Mouse (Mus musculus) embryonic facial prominence, embryonic 13.5 days (tissue): ENCODE measurements around the gene Slc26a10. TPM values are rescaled to one million over a fixed set of nuclear protein-coding genes. Genes with fewer than 3 reads are reported as not detected.
"Not testable (repeated sequence)": the region's sequence is repeated elsewhere in the genome, so short reads cannot be mapped to it uniquely, and the experiment has no call there.

Experiments
- ATAC-seq: fragments of 200-750 bp; cut with Nextera tagmentation; 2 replicates; pipeline ENCODE4 v1.8.0; 2017; ENCODE audit warnings: low read depth; ENCODE audit not compliant: insufficient number of reproducible peaks, insufficient read depth, low FRiP score, low TSS enrichment
- H3K27ac ChIP-seq: fragments of 300-500 bp; sonication (generic); 2 replicates; pipeline ENCODE4 v1.5.1; 2015; ENCODE audit warnings: moderate library complexity, mild to moderate bottlenecking, inconsistent platforms
- H3K27me3 ChIP-seq: fragments of 300-500 bp; sonication (generic); 2 replicates; pipeline ENCODE4 v1.6.1; 2015; ENCODE audit warnings: mild to moderate bottlenecking, inconsistent platforms
- H3K36me3 ChIP-seq: fragments of 300-500 bp; sonication (generic); 2 replicates; pipeline ENCODE4 v1.6.1; 2015; ENCODE audit warnings: mild to moderate bottlenecking, inconsistent platforms
- H3K4me1 ChIP-seq: fragments of 300-500 bp; sonication (generic); 2 replicates; pipeline ENCODE4 v1.6.1; 2015; ENCODE audit warnings: inconsistent platforms
- H3K4me2 ChIP-seq: fragments of 300-500 bp; sonication (generic); 2 replicates; pipeline ENCODE4 v1.6.1; 2015; ENCODE audit warnings: moderate library complexity, mild to moderate bottlenecking, inconsistent platforms
- H3K4me3 ChIP-seq: fragments of 300-500 bp; sonication (generic); 2 replicates; pipeline ENCODE4 v1.5.1; 2015; ENCODE audit warnings: mild to moderate bottlenecking, inconsistent platforms
- H3K9ac ChIP-seq: fragments of 300-500 bp; sonication (generic); 2 replicates; pipeline ENCODE4 v1.6.1; 2015; ENCODE audit warnings: mild to moderate bottlenecking, inconsistent platforms
- H3K9me3 ChIP-seq: fragments of 300-500 bp; sonication (generic); 2 replicates; pipeline ENCODE4 v1.6.1; 2016; ENCODE audit warnings: inconsistent platforms
- WGBS: fragments of 180-500 bp; shearing (Covaris S2); methylation state at CpG from one replicate; pipeline ENCODE4 v1.1.7; 2015; ENCODE audit warnings: mixed read lengths; 5-methylcytosine and 5-hydroxymethylcytosine counted together
- polyA plus RNA-seq: library from polyadenylated mRNA; unstranded; fragments of >200 nt; fragmentation: Nextera tagmentation; extraction: Ambion mirVana; gene quantifications from 2 replicates; pipeline ENCODE4 v1.2.1, GENCODE M21; 2015

Gene Slc26a10
- polyA plus RNA-seq, 1 experiment from 2014 or later, result 2.0 TPM

DNA sequence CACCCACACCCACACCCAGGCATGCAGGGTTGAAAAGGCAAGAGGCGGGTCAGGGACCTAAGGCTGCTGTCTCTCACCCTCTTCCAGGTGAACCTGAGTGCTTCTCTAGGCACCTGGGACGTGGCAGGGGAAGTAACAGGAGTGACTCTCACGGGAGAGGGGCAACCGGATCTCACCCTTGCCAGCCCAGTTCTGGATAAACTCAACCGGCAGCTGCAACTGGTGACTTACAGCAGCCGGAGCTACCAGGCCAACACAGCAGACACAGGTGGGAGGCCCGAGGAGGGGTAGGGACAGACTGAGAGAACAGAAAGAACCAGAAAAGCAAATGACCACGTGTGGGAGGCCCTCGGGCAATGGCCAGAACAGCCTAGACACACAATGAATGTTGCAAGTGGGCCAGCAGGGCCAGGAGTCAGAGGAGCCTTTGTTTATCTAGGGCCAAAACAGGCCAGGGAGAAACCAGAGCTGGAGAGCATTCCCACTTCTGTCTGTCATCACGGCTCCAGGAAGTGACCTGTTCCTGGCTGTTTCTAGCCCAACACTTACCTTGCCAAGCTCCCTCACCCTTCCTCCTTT lies 12.7 kb downstream of the Slc26a10 start:
- Histone ChIP-seq H3K27me3 (peaks cover 92% of the 10 kb centered on the region), H3K4me3 (no peak overlapping the region), H3K9me3 (no peaks in the 10 kb centered on the region), H3K36me3 (no peaks in the 10 kb centered on the region), H3K4me1 (peaks cover 40% of the 10 kb centered on the region), H3K9ac (no peak overlapping the region), H3K4me2 (no peak overlapping the region), H3K27ac (no peak overlapping the region)
- ATAC-seq, result no peak
- WGBS, result 22% methylated on average over 10 of the region's 10 CpGs

DNA sequence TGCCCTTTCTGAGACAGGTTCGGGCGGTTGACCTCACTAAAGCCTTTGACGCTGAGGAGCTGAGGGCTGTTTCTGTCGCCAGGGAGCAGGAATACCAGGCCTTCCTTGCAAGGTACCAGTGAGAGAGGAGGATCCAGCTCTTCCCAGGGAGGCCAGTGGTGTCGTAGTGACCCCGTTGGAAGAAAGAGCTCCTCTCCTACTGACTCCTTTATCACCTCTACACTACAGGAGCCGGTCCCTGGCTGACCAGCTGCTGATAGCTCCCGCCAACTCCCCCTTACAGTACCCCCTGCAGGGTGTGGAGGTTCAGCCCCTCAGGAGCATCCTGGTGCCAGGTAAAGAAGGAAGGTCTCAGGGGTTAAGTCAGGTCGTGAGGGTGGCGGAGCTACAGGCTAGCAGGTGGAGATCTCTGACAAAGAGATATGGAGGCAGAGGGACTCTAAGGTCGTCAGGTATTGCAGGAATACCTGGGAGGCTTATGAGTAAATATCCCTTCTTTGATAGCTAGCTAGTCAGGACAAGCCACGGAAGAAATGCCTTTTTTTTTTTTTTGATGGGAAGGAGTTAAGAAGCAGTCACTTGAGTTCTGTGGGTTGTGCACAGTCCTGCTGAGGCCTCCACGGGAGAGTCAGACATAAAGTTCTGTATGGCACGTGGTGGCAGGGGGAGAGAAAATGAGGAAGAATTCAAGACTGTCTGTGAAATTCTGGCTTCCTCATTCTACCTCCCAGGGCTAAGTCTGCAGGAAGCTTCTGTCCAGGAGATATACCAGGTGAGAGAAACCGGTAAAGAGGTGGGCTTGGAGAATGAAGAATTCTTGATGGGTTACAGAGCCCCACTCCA lies 13.5 kb downstream of the Slc26a10 start:
- H3K4me2 ChIP-seq, result peak overlapping the region; percentile 100

GRCm38 (mm10) chr10:127166404-127166715 lies 14.1 kb downstream of the Slc26a10 start:
- no peak overlapping the region for H3K27ac ChIP-seq
- peak overlapping the region; percentile 64 for H3K4me3 ChIP-seq
- no peaks in the 10 kb centered on the region for H3K9me3 ChIP-seq
- WGBS, result 3% methylated on average over 11 of the region's 11 CpGs
- no peak for ATAC-seq
- peaks cover 83% of the 10 kb centered on the region for H3K27me3 ChIP-seq
- peaks cover 40% of the 10 kb centered on the region for H3K4me1 ChIP-seq
- H3K36me3 ChIP-seq, result no peaks in the 10 kb centered on the region
- peak overlapping the region; percentile 100 for H3K4me2 ChIP-seq
- peak overlapping the region; percentile 79; the same call in 1 of the 2 replicates for H3K9ac ChIP-seq

More for the DNA sequence above, 13.5 kb downstream of the Slc26a10 start:
- no peaks in the 10 kb centered on the region for H3K36me3 ChIP-seq
- H3K4me3 ChIP-seq, result peak overlapping the region; percentile 64
- no peak for ATAC-seq
- no peaks in the 10 kb centered on the region for H3K9me3 ChIP-seq
- WGBS, result 25% methylated on average over 15 of the region's 15 CpGs
- H3K9ac ChIP-seq, result no peak overlapping the region
- no peak overlapping the region for H3K27ac ChIP-seq
- H3K4me1 ChIP-seq, result peaks cover 40% of the 10 kb centered on the region
- peaks cover 89% of the 10 kb centered on the region for H3K27me3 ChIP-seq

DNA sequence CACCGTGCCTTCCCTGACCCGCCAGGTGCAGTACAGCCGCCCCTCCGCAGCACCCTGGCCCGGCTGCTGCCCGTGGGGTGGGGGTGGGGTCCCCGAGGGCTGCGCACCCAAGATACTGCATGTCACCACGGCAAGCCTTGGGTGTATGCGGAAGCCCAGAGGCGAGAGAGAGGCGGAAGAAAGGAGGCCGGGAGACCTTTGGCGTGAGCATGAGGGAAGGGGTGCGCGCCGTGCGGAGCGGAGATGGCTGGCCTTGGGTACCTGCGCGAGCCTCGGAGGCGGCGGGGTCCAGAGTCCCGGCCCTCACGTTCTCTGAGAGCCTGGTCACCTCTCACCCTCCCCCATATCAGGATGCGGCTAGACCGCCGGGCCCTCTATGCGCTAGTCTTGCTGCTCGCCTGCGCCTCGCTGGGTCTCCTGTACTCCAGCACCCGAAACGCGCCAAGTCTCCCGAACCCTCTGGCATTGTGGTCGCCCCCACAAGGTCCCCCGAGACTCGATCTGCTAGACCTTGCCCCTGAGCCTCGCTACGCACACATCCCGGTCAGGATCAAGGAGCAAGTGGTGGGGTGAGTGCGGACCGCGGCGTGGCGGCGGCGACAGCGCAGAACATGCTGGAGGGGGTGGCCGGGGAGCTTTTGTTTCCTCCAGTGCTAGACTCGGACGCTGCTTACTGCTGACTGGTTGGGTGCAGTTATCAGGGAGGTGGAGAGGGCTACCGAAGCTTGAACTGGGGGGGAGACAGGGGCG lies 14.6 kb downstream of the Slc26a10 start:
- Histone ChIP-seq H3K4me3 (peak overlapping the region; percentile 64), H3K36me3 (no peaks in the 10 kb centered on the region), H3K4me2 (peak overlapping the region; percentile 100), H3K27me3 (peaks cover 77% of the 10 kb centered on the region), H3K9me3 (no peaks in the 10 kb centered on the region), H3K4me1 (peaks cover 36% of the 10 kb centered on the region), H3K9ac (peak overlapping the region; percentile 79), H3K27ac (no peak overlapping the region)
- under 1% methylated on average over 55 of the region's 56 CpGs for WGBS
- peak; percentile 26; the same call in 1 of the 2 replicates for ATAC-seq

DNA sequence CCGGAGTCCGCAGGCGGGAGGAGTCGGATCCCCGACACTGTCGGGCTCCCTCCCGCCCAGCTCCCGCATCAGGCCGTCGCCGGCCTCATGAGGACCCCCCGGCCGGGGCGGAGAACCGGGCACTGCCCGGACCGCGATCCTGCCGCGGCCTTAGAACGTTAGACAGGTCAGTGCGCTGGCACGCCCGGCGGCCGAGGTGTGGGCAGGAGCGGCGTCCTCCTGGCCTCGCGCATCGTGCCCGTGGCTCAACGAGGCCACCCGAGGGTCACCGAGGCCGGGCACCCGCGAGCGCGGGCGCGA lies 15.1 kb downstream of the Slc26a10 start:
- Histone ChIP-seq H3K27ac (no peak overlapping the region), H3K4me2 (peak overlapping the region; percentile 100), H3K4me1 (peaks cover 32% of the 10 kb centered on the region), H3K9me3 (no peaks in the 10 kb centered on the region), H3K27me3 (peaks cover 72% of the 10 kb centered on the region), H3K36me3 (no peaks in the 10 kb centered on the region), H3K9ac (peak overlapping the region; percentile 79), H3K4me3 (peak overlapping the region; percentile 64)
- under 1% methylated on average over 42 of the region's 42 CpGs for WGBS
- ATAC-seq, result peak; percentile 69

GRCm38 (mm10) chr10:127164631-127165353 lies 15.7 kb downstream of the Slc26a10 start, which contains the start of gene B4galnt1:
Gene B4galnt1, plus strand, starts transcription at chr10:127165225.
- H3K4me1 ChIP-seq, result peaks cover 27% of the 10 kb centered on the region
- WGBS, result 3% methylated on average over 49 of the region's 52 CpGs

GRCm38 (mm10) chr10:127164190-127164589 lies 16.3 kb downstream of the Slc26a10 start:
- Histone ChIP-seq H3K9ac (peak overlapping the region; percentile 79; the same call in 1 of the 2 replicates), H3K27ac (no peak overlapping the region), H3K27me3 (peaks cover 61% of the 10 kb centered on the region), H3K36me3 (no peaks in the 10 kb centered on the region), H3K9me3 (no peaks in the 10 kb centered on the region), H3K4me2 (peak overlapping the region; percentile 100; the same call in 1 of the 2 replicates), H3K4me3 (no peak overlapping the region), H3K4me1 (peaks cover 25% of the 10 kb centered on the region)
- 90% methylated on average over 4 of the region's 4 CpGs for WGBS
- no peak for ATAC-seq

More at GRCm38 (mm10) chr10:127164631-127165353, 15.7 kb downstream of the Slc26a10 start, which contains the start of gene B4galnt1:
- peak within 1 kb of the TSS; percentile 64 for H3K4me3 ChIP-seq
- no peaks in the 10 kb centered on the region for H3K9me3 ChIP-seq
- H3K36me3 ChIP-seq, result no peaks in the 10 kb centered on the region
- H3K9ac ChIP-seq, result peak within 1 kb of the TSS; percentile 79
- H3K27ac ChIP-seq, result no peak within 1 kb of the TSS
- peak within 1 kb of the TSS; percentile 100 for H3K4me2 ChIP-seq
- ATAC-seq, result peak; percentile 76
- H3K27me3 ChIP-seq, result peaks cover 67% of the 10 kb centered on the region

- not testable (repeated sequence) for ATAC-seq, H3K27ac ChIP-seq, H3K9me3 ChIP-seq, H3K9ac ChIP-seq, H3K36me3 ChIP-seq, H3K4me3 ChIP-seq, H3K4me2 ChIP-seq
- Histone ChIP-seq H3K4me1 (peaks cover 25% of the 10 kb centered on the region), H3K27me3 (peaks cover 48% of the 10 kb centered on the region)
- 48% methylated on average over 7 of the region's 7 CpGs for WGBS
These were observed 17.6 kb downstream of the Slc26a10 start for GRCm38 (mm10) chr10:127162771-127163261.

DNA sequence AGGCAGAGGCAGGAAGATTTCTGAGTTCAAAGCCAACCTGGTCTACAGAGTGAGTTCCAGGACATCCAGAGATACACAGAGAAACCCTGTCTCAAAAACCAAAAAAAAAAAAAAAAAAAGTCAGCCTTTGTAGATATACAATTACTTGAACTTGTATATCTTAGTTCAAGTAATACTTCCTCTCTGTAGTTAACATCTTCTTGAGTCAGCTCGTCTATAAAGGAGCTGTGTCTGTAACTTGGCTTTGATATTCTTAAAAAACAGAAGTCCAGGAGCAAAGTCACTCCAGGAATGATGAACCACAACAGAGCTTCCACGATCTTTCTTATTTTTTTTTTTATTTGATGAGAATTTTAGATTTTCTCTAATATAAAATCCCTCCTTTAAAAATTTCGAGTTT lies 19.7 kb downstream of the Slc26a10 start:
- Histone ChIP-seq H3K9ac (no peak overlapping the region), H3K36me3 (no peaks in the 10 kb centered on the region), H3K4me3 (no peak overlapping the region), H3K4me1 (peaks cover 8% of the 10 kb centered on the region), H3K9me3 (no peaks in the 10 kb centered on the region), H3K4me2 (no peak overlapping the region), H3K27me3 (peaks cover 27% of the 10 kb centered on the region), H3K27ac (no peak overlapping the region)
- WGBS, result 72% methylated on average over 3 of the region's 3 CpGs
- ATAC-seq, result no peak

GRCm38 (mm10) chr10:127160081-127160480 lies 20.4 kb downstream of the Slc26a10 start:
- no peak overlapping the region for H3K4me3 ChIP-seq
- H3K4me2 ChIP-seq, result no peak overlapping the region
- no peaks in the 10 kb centered on the region for H3K9me3 ChIP-seq
- peaks cover 3% of the 10 kb centered on the region; the same call in 1 of the 2 replicates for H3K4me1 ChIP-seq
- no peaks in the 10 kb centered on the region for H3K36me3 ChIP-seq
- H3K27ac ChIP-seq, result no peak overlapping the region
- H3K9ac ChIP-seq, result no peak overlapping the region
- peaks cover 21% of the 10 kb centered on the region for H3K27me3 ChIP-seq
- WGBS, result 87% methylated on average over 9 of the region's 9 CpGs
- no peak for ATAC-seq

DNA sequence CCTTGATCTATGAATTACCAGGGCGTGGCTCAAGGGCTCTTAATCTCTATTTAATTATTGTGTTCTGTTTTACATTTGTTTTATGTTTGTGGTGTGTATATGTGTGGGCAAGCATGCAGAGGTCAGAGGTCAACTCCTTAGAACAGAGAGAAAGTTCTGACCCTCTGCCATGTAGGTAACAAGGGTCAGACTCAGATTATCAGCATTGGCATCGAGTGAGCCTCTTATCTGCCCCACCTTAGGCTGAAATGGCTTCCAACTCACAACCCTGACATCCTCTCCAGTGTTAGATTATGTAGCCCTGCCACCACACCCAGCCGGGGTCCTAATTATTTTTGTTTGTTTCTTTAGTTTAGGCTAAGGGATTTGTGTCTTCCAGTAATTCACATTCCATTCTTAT lies 22.0 kb downstream of the Slc26a10 start:
- whole genome bisulfite sequencing, result 73% methylated on average over 3 of the region's 3 CpGs
- ATAC-seq, result no peak
- no peaks in the 10 kb centered on the region for H3K9me3 ChIP-seq

More for the DNA sequence above, 22.0 kb downstream of the Slc26a10 start:
- no peak overlapping the region for H3K27ac ChIP-seq
- no peak overlapping the region for H3K4me2 ChIP-seq
- H3K4me3 ChIP-seq, result no peak overlapping the region
- H3K9ac ChIP-seq, result no peak overlapping the region
- peaks cover 6% of the 10 kb centered on the region; the same call in 1 of the 2 replicates for H3K27me3 ChIP-seq
- H3K4me1 ChIP-seq, result no peaks in the 10 kb centered on the region
- no peaks in the 10 kb centered on the region for H3K36me3 ChIP-seq
